Mouse (Mus musculus) layer of hippocampus, postnatal 25 days (tissue): ENCODE measurements around the gene Mgmt. TPM values are rescaled to one million over a fixed set of nuclear protein-coding genes. Genes with fewer than 3 reads are reported as not detected.

Experiments used
- DNase-seq, 2 experiments: peaks; one replicate each; pipeline ENCODE4 v3.0.0; 2022; ENCODE audit warnings: mixed read lengths in 2 of 2, low spot score in 1 of 2; ENCODE audit errors: extremely low spot score in 1 of 2
- total RNA-seq, 2 experiments: library from RNA; stranded (reverse); gene quantifications; 2 replicates each; pipeline ENCODE4 v1.2.3; 2021

Gene Mgmt
- under 1 TPM; 0.64 to 0.68 TPM for total RNA-seq

DNA sequence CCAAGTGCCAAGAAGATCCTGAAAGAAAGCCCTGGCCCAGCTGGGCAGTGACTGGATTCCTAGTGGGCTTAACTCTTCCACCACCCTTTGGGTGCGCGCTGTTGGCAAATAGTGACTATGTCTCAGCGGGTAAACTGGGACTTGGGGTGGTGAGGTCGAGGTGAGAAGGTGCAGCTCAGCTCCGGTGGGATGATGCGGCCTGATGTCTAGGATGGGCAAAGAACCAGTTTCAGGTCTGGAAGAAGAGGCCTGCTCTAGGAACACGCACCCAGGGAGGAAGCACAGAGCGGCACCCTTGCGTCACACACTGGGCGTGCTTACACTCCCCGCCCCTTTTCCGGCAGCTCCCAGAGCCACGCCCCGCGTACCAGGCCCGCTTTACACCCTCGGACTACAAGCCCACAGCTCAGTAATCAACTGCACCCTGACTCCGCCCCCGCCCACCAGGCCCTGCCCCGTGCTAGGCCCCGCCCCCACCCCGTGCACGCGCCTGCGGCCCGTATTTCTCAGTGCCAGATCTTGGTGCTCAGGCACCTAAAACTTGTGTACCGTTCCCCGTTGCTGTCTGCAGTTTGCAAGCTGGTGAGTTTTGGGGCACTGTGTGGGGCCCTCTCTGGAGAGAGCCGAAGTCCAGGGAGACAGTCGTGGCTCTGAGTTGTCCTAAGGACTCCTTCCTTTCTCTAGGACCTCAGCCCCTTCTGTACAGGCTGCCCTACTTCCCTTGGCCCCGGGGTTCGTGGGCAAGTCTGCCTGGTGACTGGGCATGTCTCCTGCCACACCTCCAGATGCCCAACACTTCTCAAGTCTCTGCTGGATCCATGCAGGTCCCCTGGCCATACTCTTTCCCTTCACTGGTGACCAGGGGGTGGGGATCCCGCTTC is at the start of gene Mgmt:
Gene Mgmt (plus strand): TSS at position 509 of the 881 bp plus-strand sequence.
- DNase-seq = peak; percentile 61 to 66

DNA sequence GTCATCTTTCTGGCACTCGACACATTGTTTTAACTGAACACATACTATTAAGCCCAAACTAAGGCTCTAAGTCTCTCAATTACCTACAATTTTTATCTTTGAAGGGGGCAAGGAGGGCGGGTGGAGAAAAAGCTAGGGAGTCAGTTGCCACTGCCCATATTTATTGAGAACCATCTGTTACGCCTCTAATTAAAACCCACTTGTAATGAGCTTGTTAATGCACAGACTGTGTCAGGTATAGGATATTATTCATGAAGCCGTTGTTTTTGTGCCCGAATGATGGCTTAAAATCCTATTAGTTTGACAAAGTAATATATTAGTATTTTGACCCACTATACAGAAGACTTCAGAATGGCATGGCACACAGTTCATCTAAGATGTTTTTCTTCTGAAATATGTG is 49.6 kb upstream of the Mgmt start:
- DNase-seq = no peak

DNA sequence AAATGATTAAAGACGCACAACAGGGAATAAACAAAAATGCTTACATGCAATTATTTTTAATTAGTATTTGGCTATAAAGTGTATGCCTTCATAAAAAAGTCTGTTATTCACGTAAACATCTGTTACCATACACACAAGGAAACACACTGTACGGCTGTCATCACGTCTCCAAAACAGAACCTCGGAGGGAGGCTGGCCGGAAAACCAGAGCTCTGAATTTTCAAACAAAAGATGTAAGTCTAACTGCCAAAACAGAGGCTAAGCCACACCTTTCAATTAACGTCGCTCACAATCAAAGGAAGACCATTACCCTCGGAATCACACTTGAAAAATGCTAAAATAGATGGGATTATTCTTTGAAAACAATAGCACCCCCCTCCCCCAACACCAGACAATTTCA is 49.1 kb upstream of the Mgmt start:
- no peak for DNase-seq

DNA sequence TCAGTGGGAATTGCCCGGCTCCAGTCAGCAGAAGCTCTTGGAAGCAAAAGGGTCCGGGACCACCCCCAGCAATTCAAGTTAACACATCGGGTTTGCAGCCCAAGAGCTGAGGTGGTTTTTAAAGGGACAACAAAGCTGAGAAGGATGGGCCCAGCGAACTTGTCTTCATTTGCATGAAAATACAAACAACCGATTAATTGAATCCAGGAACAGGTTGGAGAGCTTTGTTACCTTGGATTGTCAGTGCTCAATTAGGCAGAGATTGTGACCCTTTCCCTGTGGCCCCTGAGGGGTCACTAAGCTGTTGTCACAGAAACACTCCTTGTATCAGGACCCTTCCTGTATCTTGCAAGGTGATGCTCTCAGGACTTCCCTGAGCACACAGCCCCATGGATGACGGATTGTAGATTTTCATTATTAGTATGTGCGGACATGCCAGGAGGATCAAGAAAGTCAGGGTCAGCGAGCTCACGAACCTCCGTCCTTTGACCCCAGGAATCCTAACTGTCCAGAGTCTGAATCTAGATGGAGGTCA is 48.3 kb upstream of the Mgmt start:
- DNase-seq = no peak

DNA sequence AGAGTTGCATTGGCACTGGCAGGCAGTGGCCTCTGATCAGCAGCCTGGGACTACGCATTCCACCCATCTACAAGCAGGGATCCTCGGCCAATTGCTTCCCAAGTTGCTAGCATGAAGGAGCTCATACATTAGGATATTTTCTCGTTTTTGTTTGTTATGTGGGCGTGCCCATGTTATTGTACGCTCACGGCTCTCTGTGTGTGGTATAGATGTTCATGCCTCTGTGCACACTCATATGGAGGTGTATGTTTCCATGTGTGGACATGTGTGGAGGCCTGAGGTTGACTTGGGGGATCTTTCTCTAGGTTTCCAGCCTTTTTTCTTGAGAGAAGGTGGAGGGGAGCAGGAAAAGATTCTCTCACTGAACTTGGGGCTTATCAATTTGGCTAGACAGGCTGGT is 46.8 kb upstream of the Mgmt start:
- no peak for DNase-seq

DNA sequence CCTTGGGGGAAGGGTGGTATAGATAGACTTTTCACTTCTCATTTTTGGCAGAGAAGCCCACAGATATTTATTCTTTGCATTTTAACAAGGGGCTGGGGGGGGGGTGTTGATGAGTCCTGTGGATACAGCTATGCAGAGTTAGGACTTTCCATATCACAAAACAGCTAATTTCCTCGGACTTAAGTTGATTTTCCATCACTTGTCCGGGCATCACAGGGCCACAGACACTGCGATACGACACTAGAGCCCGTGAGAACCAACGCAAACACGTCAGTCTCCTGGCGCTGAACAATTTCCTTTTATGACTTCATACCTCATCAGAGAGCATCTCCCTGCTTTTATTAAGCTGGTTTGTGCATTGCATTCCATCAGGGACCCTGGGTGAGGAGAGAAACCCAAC is 45.7 kb upstream of the Mgmt start:
- no peak for DNase-seq

DNA sequence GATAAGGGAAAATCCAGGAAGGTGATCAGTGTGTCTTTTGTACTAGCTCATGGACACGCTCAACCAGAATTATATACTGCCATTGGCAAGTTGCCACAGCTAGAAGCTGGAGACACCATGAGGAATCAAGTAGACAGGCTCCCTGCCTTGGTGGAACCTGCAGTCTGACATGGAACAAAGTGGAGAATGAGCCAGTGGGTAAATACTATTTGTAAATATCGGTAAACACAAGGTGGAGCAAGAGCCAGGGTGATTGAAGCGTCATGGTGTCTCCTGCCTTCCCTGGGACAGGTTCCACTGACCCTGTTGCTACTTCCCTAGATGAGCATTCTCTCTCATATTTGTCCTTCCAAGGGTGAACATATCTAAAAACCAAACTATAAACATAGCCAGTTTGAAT is 44.6 kb upstream of the Mgmt start:
- DNase-seq = no peak

DNA sequence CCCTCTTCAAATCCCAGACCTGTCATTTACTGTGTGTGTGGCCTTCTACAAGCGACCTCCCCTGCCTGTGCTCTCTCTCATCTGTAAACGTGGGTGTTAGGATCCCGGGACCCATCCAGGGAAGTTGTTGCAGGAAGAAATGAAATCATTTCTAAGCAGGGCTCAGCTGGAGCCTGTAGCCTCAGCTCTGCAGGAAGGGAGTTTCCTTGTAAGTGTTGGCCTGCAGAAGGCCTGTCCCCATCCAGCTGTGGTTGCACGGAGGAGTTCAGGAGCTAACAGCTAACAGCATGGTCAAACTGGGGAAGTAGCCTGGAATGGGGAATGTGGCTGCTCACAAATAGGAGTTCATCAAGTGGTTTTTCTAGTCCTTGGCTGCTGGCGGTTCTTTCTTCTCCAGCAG is 44.1 kb upstream of the Mgmt start:
- no peak for DNase-seq

DNA sequence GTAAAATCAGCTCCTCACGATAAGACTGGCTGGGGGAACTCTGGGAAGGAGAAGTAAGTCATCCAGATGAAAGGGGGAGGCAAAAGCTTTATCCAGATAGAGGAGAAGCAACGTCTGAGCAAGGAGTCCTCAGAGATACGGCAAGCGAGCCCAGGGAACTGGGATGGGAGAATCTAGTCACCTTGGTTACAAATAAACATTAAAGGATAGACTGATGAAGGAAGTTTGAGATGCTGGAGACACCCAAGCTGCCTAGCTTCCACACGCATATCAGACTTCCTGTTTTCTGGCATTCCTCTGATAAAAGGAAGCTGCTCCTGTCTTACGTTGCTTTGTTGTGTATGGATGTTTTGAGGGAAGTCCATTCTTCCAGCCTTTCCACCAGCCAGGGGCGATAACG is 42.5 kb upstream of the Mgmt start:
- no peak for DNase-seq

DNA sequence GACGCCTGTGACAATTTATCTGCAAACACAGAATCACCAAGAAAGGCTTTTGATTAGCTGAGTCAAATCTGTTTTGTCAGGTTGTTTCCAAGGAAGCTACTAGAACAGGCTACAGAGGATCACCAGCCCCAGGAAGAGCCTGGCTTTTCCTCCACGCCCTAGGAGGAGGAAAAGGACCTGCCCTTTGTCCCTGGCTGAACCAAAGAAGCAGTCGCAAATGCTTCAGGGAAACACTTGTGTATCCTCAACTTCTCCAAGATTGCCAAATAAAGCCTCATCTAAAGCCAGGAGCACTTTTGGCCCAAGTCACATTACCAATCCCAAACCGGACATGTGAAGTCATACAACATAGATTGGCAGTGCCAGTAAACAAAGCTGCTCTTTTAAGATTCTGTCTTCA is 41.7 kb upstream of the Mgmt start:
- DNase-seq = no peak

DNA sequence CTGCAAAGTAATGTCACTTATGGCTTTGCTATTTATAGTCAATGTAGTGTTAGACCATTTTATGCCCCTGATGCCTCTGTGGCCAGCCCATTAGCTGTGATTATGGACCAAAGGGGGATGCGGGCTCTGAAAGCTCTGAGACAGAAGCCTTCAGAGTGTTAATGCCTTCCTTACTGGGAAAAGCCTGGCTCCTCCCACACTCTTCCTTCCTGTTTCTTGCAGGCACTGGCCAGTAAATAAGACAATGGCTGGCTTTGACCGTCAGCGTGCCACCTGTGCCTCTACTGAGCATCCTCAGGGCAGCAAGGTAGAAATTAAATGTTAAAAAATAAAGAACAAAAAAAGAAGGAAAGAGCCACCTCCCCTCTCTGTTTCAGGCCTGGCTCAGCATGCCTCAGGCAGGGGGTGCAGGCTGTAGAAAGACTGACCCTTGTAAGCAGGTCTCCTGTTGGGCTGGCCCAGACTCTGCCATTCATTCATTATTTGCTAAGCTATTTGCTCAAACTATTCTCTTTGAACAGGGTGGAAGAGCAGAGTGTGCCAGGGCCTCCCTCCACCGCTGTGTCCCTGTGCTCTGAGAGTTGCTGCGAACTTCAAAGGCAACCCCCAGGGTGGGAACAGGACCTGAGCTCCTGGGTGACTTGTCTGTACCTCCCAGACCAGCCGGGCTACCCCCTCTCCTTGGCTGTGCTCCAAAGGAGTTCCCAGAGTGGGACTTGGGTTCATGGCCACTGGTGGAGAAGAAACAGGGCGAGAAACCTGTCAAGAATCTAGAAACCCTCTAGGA is 29.5 kb upstream of the Mgmt start:
- DNase-seq = no peak

DNA sequence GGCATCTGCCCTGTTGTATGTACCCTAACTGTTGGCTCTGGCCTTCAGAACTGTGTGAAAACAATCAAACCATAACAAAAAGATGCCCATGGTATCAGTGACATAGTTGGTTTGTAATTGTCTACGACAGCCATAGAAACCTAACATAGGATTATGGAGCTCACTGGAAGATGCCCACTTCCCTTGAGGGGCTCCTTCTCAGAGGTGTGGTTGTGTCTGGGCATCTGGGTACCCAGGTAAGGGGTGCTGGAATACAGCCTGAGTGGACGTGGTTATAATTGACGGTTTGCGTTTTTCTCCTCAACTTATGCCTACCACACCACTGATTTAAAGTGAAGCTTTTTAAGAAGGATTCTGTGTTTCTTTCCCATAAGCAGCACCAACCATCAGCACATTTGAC is 28.5 kb upstream of the Mgmt start:
- no peak for DNase-seq

DNA sequence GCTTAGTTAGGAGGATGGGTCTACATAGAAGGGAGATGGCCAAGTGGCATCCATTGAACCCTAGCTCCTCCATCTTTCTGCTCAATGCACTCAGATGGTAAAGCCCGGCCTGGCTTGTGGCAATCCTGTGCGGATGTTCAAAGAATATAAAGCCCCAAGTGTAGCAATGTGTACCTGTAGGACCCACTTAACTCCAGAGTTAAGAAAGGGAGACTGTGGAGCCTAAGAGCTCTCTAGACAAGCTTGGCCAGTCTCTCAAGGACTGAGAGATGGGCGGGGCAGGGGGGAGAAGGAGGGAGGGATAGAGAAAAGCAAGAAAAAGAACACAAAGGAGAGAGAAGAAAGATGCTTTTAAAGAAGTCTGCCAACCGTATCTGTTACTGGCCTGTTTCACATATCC is 27.9 kb upstream of the Mgmt start:
- no peak for DNase-seq

DNA sequence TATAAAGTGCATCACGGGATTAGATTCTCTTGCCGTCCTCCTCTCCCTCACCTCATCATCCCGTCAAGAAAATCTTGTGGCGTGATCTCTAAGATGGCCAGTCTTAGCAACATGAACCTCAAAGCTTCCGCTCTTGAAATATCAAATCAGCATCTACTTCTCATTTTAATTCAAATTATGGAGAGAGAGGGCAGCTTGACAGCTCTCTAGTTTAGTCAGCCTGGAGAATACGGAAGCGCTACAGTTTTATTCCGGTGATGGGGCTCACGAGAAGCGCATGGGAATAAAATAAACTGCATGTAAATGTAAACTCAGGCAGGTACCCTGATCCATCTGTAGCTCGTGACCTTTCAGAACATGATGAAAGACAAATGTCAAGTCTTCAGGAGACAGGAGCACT is 22.9 kb upstream of the Mgmt start:
- no peak for DNase-seq

DNA sequence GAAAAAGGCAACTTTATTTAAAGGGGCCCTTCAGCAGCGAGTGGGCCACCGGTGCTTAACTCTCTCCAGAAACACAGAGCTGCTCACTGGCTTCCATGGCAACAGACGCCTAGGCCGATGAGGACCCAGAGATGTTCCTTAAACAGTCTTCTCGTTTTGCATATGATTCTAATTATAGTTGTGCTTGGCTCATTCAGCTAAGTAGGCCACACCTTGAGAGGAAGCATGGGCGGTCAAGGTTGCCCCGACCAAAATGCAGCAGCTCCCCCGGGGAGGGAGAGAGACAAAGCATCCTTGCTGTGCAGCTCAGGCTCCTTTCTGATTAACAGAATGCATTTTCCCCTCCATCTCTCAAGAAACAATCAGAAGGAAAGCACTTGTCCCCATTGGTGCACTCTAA is 22.4 kb upstream of the Mgmt start:
- DNase-seq = peak; percentile 7 to 18

DNA sequence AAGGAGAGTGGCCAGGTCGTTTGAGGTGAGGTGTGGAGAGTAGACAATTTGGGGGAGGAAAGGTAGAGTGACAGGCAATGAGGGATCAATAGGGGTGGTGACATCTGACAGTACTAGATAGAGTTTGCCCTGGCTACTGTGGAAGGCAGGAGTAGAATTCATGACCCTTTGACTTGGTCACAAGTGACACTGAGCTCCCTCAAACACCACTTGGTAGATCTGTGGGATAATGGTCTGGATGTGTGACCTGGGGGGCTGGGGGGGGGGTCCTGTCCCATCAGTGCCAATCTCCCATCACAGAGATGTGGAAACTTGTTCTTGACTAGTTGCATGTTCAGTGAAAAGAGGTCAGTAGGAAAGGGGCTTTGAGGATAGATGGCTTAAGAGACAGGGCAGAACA is 20.0 kb upstream of the Mgmt start:
- DNase-seq = no peak

DNA sequence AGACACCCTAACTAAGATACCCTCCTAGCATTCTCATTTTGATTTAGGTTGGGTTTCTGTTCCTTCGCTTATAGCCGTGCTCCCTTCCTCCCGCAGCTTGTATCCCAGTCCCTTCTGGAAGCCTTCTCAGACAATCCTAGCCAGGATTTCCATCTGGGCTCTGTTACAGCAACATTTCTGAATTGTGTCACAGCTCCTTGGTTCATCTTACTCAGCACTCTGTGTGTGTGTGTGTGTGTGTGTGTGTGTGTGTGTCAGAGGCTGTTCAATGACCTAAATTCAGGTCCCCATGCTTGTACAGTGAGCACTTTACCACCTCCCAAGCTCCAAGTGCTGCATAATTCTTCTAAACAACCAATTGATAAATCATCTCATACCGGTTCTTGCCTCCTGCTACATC is 14.0 kb upstream of the Mgmt start:
- DNase-seq = no peak

DNA sequence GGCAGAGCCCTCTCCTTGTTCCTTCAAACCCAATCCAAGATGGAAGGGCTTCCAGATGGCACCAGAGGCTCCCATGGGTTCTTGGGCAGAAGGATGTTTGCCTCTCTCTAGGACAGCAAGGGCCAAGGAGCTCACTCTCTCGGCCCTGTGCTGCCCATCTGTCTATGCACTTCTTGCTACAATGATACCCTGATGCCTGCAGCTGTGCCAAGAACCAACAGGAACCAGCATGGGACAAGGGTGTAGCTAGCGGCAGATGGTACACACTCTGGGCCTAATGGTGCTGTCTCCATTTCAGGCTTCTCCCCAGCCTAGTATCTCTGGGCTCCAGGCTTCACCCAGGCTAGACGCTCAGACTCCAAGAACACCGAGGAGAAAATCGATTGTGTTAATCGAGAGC is 6.3 kb upstream of the Mgmt start:
- no peak for DNase-seq

DNA sequence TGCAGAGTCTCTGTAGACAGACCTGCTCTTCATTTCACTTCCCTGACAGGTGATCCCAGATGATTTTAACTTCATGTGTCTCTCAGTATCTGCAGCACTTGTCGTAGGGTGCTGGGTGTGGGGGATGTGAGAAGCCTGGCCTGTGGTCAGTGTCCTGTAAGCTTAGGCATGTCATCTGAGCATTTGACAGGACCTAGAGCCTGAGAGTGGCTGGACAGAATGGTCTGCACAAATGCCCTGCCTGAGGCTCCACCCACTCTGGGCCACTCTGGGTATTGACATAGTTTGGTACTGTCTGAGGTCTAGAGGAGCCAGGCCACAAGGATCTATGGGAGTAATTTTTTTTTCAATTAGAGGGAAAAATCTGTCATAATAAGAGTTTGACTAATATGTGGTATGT is 942 bp downstream of the Mgmt start:
- DNase-seq = no peak

DNA sequence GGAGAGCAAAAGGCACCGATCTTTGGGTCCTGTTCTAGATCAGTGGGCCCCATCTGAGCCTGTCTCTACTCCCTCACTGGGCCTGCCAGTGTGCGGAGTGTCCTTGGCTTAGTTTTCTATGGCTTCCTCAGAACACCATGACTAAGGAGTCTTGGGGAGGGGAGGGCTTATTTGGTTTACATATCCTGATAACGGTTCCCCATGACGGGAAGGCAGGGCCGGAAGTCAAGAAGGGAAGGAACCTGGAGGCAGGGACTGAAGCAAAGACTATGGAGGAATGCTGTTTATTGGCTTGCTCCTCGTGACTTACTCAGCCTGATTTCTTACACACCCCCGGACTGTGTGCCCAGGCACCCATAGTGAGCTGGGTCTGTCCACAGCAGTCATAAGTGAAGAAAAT is 1.4 kb downstream of the Mgmt start:
- no peak for DNase-seq

DNA sequence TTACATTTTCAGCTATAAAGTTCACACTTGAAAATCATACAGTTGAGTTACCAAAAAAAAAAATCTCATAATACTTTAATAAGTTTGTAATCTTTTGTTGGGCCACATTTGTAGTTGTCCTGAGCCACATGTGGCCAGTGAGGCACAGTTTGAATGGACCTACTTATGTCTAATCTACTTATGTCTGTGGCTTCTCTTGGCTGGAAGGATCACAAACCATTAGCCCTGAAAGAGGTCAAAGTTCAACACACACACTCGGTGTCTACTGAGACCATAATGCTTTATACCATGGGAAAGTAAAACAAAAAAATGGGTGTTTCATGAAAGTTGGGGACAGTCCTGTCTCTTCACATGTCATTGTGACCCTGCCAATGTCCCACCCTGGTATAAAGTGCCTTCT is 3.1 kb downstream of the Mgmt start:
- DNase-seq = no peak

DNA sequence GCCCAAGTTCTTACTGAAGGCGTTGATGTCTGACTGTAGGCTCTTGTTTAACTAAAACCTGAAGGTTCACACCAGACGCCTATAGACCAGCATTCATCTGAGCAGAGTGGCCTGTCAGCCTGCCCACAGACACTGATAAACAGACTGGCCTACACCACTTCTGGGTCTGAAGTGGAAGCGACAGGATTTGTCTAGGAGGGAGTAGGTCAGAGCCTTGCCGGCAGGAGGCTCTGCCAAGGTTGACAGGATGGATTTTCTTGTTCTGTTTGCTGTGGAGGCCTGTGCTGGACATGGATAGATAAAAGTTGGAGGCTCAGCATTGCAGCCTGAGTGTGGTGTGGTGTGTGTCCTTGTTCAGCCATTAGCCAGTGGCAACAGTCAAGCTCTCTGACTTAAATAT is 3.6 kb downstream of the Mgmt start:
- DNase-seq = no peak
